Mouse (Mus musculus) 3T3-L1 (cell line): ENCODE results near the gene Setx.

Source experiments
- DNase-seq: peaks from one replicate; pipeline ENCODE4 v3.0.0-alpha.2; 2015; ENCODE audit warnings: low read depth, low spot score

The Setx gene

DNA sequence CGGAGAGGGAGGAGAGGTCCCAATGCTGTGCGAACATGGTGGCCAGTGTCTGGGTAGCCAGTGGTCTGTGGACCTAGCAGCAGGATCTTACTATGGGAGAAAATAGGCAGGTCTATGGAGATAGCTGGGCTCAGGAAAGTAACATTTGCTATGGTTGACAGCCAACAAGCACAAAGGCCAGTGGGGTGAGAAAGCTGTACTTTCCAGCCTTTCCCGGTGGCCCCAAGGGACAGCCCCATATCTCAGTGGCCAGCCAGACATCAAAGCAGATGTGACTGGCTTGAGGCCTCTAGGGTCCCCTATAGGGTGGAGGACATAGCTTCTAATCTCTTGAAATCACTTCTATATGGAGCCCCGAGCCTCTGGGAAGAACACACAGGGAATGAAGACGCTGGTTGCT is 93.1 kb downstream of the Setx start:
- DNase-seq, result no peak

- no peak for DNase-seq
Measured at GRCm38 (mm10) chr2:29217897-29218296, 93.9 kb downstream of the Setx start.

DNA sequence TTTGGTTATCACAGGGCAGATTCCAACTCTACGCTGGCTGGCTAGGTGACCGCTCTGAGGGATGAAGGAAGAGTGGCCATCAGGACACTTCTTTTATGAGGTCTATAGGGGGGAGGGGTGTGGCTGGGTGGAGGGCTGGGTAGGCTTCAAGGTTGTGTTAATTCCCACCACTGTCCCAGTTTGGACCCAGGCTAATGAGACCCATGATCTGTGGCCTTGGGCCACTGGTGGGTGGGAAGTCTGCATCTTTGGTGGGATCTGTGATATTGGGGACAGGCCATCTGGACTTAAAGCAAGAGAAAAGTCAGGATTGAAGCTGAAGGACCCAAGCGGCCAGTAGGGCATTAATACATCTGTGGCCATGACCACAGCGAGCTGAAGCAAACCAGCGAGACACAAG is 94.8 kb downstream of the Setx start:
- DNase-seq, result no peak

- DNase-seq, result no peak
Measured at GRCm38 (mm10) chr2:29222302-29222701, 98.3 kb downstream of the Setx start.

DNA sequence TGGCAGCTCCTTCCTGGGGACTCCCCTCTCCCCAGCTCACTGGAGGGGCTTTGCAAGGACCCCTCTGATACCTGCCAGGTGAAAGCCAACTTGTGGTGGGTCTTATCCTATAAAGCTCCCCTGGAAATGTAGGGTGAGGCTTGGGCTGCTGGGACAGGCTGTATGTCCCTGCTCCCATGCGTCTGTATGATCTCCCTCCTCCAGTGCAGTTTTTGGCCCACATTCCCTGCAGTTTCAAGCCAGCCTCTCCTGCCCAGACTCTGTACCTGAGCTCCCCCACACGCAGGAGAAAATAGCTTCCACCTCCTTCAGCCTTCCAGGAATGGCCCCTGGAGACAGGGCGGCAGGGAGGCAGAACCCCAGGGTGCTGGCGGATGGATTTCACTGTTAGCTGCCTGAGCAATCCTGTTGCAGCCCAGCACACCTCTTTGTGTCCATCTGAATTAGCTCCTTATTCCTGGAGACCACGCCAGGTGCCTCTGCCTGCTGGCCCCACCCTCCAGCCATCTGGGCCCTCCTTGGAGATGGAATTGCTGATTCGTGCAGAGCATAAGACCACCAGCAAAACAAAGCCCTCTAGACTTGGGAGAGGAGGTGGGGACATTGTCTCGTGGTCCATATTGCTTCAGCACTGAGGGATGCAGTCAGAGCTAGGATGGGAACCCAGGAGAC is 99.7 kb downstream of the Setx start:
- DNase-seq, result no peak

GRCm38 (mm10) chr2:29226671-29227070 is 102.7 kb downstream of the Setx start:
- DNase-seq, result no peak

DNA sequence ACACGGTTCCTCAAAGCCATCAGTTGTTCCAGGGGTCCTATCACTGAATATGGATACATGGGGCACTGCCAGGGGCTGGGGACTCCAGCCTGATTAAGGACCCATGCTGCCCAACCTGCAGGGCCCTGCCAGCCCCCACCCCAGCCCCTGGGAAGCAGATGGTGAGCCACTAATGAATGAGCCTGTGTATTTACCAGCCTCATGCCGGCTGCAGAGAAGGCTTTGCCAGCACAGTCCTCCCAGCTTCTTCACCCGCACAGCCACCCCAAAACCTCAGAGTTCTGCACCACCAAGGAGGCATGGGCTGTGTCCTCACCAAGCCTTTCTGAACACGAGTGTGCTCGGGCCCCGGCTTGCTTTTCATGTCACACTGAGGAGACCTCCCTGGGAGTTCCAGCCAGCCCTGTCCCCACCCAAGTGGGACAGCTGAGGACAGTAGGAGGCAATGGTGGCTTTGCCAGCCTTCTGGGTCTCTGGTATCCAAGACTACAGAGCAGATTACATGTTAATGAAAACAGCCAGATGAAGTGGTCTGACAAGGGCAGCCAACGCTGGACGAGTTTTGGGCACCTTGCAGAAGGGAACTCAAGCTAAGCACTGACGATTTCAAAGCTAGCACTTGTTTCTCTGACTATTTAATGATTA is 106.3 kb downstream of the Setx start:
- no peak for DNase-seq
